Mouse (Mus musculus) testis, postnatal 14 days (tissue): ENCODE data around the gene Syna.

Experiments
- DNase-seq: peaks from one replicate; pipeline ENCODE4 v3.0.0; 2021; ENCODE audit warnings: low spot score

The Syna gene

GRCm38 (mm10) chr5:134530830-134531229 lies 29.1 kb downstream of the Syna start:
- no peak for DNase-seq

GRCm38 (mm10) chr5:134528488-134528887 lies 31.5 kb downstream of the Syna start:
- no peak for DNase-seq

- no peak for DNase-seq
Observed at GRCm38 (mm10) chr5:134525971-134526711, 33.8 kb downstream of the Syna start.

GRCm38 (mm10) chr5:134523728-134524127 lies 36.2 kb downstream of the Syna start:
- DNase-seq = no peak

GRCm38 (mm10) chr5:134522524-134522923 lies 37.4 kb downstream of the Syna start:
- no peak for DNase-seq

GRCm38 (mm10) chr5:134521806-134522205 lies 38.2 kb downstream of the Syna start:
- DNase-seq = no peak

- no peak for DNase-seq
Observed at GRCm38 (mm10) chr5:134521131-134521530, 38.8 kb downstream of the Syna start.

GRCm38 (mm10) chr5:134520120-134520519 lies 39.9 kb downstream of the Syna start:
- DNase-seq = no peak

- no peak for DNase-seq
Observed at GRCm38 (mm10) chr5:134519471-134519870, 40.5 kb downstream of the Syna start.

- no peak for DNase-seq
Observed at GRCm38 (mm10) chr5:134512086-134512485, 47.9 kb downstream of the Syna start.

- no peak for DNase-seq
Observed at GRCm38 (mm10) chr5:134510266-134510665, 49.7 kb downstream of the Syna start.

GRCm38 (mm10) chr5:134508965-134509364 lies 51.0 kb downstream of the Syna start:
- DNase-seq = no peak
